Mouse (Mus musculus) kidney, adult 8-10 months (tissue): ENCODE results near the gene Tead1.
A peak's percentile ranks its signal among the peaks of the same experiment; 100 is the strongest.

ENCODE experiments used
- DNase-seq, 2 experiments: peaks; one replicate each; pipeline ENCODE4 v3.0.0; 2022

Gene Tead1

GRCm38 (mm10) chr7:112686586-112686985, 7.5 kb downstream of the Tead1 start:
- DNase-seq: no peak

- DNase-seq: peak in 1 of 2 experiments; percentile 42
Measured at GRCm38 (mm10) chr7:112688425-112689001, 9.4 kb downstream of the Tead1 start.

- peak; percentile 48 to 62 for DNase-seq
Measured at GRCm38 (mm10) chr7:112690836-112691781, 12.0 kb downstream of the Tead1 start.

GRCm38 (mm10) chr7:112693566-112693965, 14.4 kb downstream of the Tead1 start:
- DNase-seq: no peak

GRCm38 (mm10) chr7:112696777-112697161, 17.7 kb downstream of the Tead1 start:
- no peak for DNase-seq

- DNase-seq: peak; percentile 51 to 55
Measured at GRCm38 (mm10) chr7:112697162-112697841, 18.2 kb downstream of the Tead1 start.

GRCm38 (mm10) chr7:112700082-112700481, 21.0 kb downstream of the Tead1 start:
- peak; percentile 77 to 78 for DNase-seq

- no peak for DNase-seq
Measured at GRCm38 (mm10) chr7:112703341-112703740, 24.2 kb downstream of the Tead1 start.

- no peak for DNase-seq
Measured at GRCm38 (mm10) chr7:112705870-112706269, 26.8 kb downstream of the Tead1 start.

GRCm38 (mm10) chr7:112706756-112707155, 27.6 kb downstream of the Tead1 start:
- no peak for DNase-seq

GRCm38 (mm10) chr7:112710409-112711107, 31.4 kb downstream of the Tead1 start:
- peak in 1 of 2 experiments; percentile 36 for DNase-seq

GRCm38 (mm10) chr7:112711977-112712376, 32.9 kb downstream of the Tead1 start:
- DNase-seq: no peak

GRCm38 (mm10) chr7:112713509-112713908, 34.4 kb downstream of the Tead1 start:
- DNase-seq: no peak

GRCm38 (mm10) chr7:112714783-112715182, 35.7 kb downstream of the Tead1 start:
- DNase-seq: peak; percentile 78 to 80

GRCm38 (mm10) chr7:112716701-112717100, 37.6 kb downstream of the Tead1 start:
- DNase-seq: no peak

GRCm38 (mm10) chr7:112717676-112718075, 38.6 kb downstream of the Tead1 start:
- no peak for DNase-seq

- DNase-seq: no peak
Measured at GRCm38 (mm10) chr7:112719394-112720142, 40.5 kb downstream of the Tead1 start.

GRCm38 (mm10) chr7:112720143-112720988, 41.2 kb downstream of the Tead1 start:
- peak in 1 of 2 experiments; percentile 27 for DNase-seq

- no peak for DNase-seq
Measured at GRCm38 (mm10) chr7:112720989-112721337, 41.8 kb downstream of the Tead1 start.

GRCm38 (mm10) chr7:112721859-112722258, 42.7 kb downstream of the Tead1 start:
- DNase-seq: no peak

- DNase-seq: no peak
Measured at GRCm38 (mm10) chr7:112728399-112728798, 49.3 kb downstream of the Tead1 start.
